Mouse (Mus musculus): ENCODE results near the gene Gclc.

DNA sequence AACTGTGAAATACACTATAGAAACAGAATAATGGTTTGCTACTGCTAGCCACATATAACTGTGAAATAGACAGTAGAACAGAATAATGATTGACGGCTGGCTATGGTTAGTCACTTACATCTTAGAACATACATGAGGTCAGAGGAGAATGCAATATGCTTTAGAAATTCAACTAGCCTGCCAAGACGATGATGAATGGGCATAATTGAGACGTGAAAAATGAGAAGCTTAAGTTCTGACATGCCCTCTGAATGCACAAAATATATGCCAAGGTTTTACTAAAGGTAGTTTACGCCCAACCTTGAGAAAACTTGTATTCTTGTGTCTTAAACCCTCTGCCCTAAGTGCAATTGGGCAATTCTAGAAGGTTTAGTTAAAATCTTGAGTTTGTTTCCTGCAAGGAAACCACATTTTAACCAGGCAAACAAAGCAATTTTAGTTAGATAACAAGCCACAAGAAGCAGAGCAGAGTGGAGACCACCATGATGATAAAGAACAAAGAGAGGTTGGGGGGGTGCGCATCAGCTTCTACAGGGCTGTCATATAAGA, 43.2 kb upstream of the Gclc start:
- no peak for TF ChIP-seq CTCF (IDR thresholded peaks at IDR 0.05; ENCODE audit: low read depth)
- TF ChIP-seq EP300 (optimal IDR thresholded peaks at IDR 0.05), result no peak

Measured in stomach, postnatal 0 days (tissue).